Mouse (Mus musculus) kidney, embryonic 14.5 days (tissue): ENCODE results near the gene Plekho2. TPM values are rescaled to one million over a fixed set of nuclear protein-coding genes. Genes with fewer than 3 reads are reported as not detected.

ENCODE experiments used
- ATAC-seq: fragments of 200-750 bp; cut with Nextera tagmentation; 2 replicates; pipeline ENCODE4 v1.8.0; 2017; ENCODE audit warnings: moderate number of reproducible peaks, mild to moderate bottlenecking, moderate TSS enrichment, moderate library complexity; ENCODE audit not compliant: low FRiP score, low TSS enrichment
- H3K27ac ChIP-seq: fragments of 300-500 bp; sonication (generic); 2 replicates; pipeline ENCODE4 v1.5.1; 2014; ENCODE audit warnings: low read depth, mild to moderate bottlenecking, low read length, moderate library complexity, mixed read lengths
- H3K27me3 ChIP-seq: fragments of 300-500 bp; sonication (generic); 2 replicates; pipeline ENCODE4 v1.6.1; 2014; ENCODE audit warnings: mild to moderate bottlenecking, low read length; ENCODE audit not compliant: control insufficient read depth, insufficient read depth
- H3K36me3 ChIP-seq: fragments of 300-500 bp; sonication (generic); 2 replicates; pipeline ENCODE4 v1.6.1; 2014; ENCODE audit warnings: low read length, mixed read lengths; ENCODE audit not compliant: control insufficient read depth, insufficient read depth
- H3K4me1 ChIP-seq: fragments of 300-500 bp; sonication (generic); 2 replicates; pipeline ENCODE4 v1.6.1; 2014; ENCODE audit warnings: low read length, mixed read lengths; ENCODE audit not compliant: control insufficient read depth, insufficient read depth
- H3K4me2 ChIP-seq: fragments of 300-500 bp; sonication (generic); replicated peaks from 2 replicates; pipeline ENCODE4 v1.6.1; 2014; ENCODE audit warnings: low read depth, mild to moderate bottlenecking, low read length
- H3K4me3 ChIP-seq: fragments of 300-500 bp; sonication (generic); 2 replicates; pipeline ENCODE4 v1.5.1; 2014; ENCODE audit warnings: mild to moderate bottlenecking, low read length
- H3K9ac ChIP-seq: fragments of 300-500 bp; sonication (generic); 2 replicates; pipeline ENCODE4 v1.6.1; 2014; ENCODE audit warnings: low read depth, mild to moderate bottlenecking, low read length, moderate library complexity
- H3K9me3 ChIP-seq: fragments of 300-500 bp; sonication (generic); 2 replicates; pipeline ENCODE4 v1.6.1; 2016; ENCODE audit warnings: low read length; ENCODE audit not compliant: control insufficient read depth
- WGBS: fragments of 180-500 bp; shearing (Covaris S2); extraction: QIAGEN DNeasy Blood & Tissue Kit; methylation state at CpG from one replicate; pipeline ENCODE4 v1.1.7; 2014; 5-methylcytosine and 5-hydroxymethylcytosine counted together
- polyA plus RNA-seq: library from polyadenylated mRNA; unstranded; fragments of >200 nt; fragmentation: Nextera tagmentation; extraction: Ambion mirVana; gene quantifications from 2 replicates; pipeline ENCODE4 v1.2.1, GENCODE M21; 2014

Plekho2 gene
- polyA plus RNA-seq, 1 experiment from 2014 or later: 14.1 TPM

GRCm38 (mm10) chr9:65589091-65589490 lies 9.3 kb upstream of the Plekho2 start:
- WGBS: 96% methylated on average over 3 of the region's 3 CpGs
- peaks cover 12% of the 10 kb centered on the region for H3K4me1 ChIP-seq
- peak overlapping the region; percentile 77; the same call in 1 of the 2 replicates for H3K9ac ChIP-seq
- H3K27ac ChIP-seq: no peak overlapping the region
- H3K9me3 ChIP-seq: no peaks in the 10 kb centered on the region
- peaks cover 28% of the 10 kb centered on the region for H3K36me3 ChIP-seq
- ATAC-seq: no peak
- peak overlapping the region; percentile 58 for H3K4me3 ChIP-seq
- peak overlapping the region; percentile 98 for H3K4me2 ChIP-seq
- H3K27me3 ChIP-seq: no peaks in the 10 kb centered on the region

GRCm38 (mm10) chr9:65587573-65588358 lies 7.9 kb upstream of the Plekho2 start:
- Histone ChIP-seq H3K9me3 (no peaks in the 10 kb centered on the region), H3K4me3 (peak overlapping the region; percentile 58), H3K9ac (peak overlapping the region; percentile 77), H3K4me1 (peaks cover 12% of the 10 kb centered on the region), H3K27me3 (no peaks in the 10 kb centered on the region), H3K36me3 (peaks cover 18% of the 10 kb centered on the region), H3K4me2 (peak overlapping the region; percentile 98), H3K27ac (no peak overlapping the region)
- peak; percentile 57 for ATAC-seq
- 0% methylated on average over 64 of the region's 64 CpGs for WGBS

- no peak overlapping the region for H3K27ac ChIP-seq
- peak overlapping the region; percentile 98 for H3K4me2 ChIP-seq
- H3K9ac ChIP-seq: peak overlapping the region; percentile 77
- 0% methylated on average over 6 of the region's 6 CpGs for WGBS
- H3K27me3 ChIP-seq: no peaks in the 10 kb centered on the region
- peaks cover 12% of the 10 kb centered on the region for H3K4me1 ChIP-seq
- no peak; the same call in 1 of the 2 replicates for ATAC-seq
- H3K36me3 ChIP-seq: peaks cover 18% of the 10 kb centered on the region
- peak overlapping the region; percentile 58 for H3K4me3 ChIP-seq
- H3K9me3 ChIP-seq: no peaks in the 10 kb centered on the region
Observed at GRCm38 (mm10) chr9:65587270-65587572, 7.4 kb upstream of the Plekho2 start.

GRCm38 (mm10) chr9:65586406-65587269 lies 6.8 kb upstream of the Plekho2 start, which contains the start of gene Pif1:
Pif1 (plus strand) TSS chr9:65587160.
- peak within 1 kb of the TSS; percentile 62; the same call in 1 of the 2 replicates for H3K27ac ChIP-seq
- H3K4me1 ChIP-seq: peaks cover 12% of the 10 kb centered on the region
- peak within 1 kb of the TSS; percentile 58 for H3K4me3 ChIP-seq
- H3K36me3 ChIP-seq: peaks cover 13% of the 10 kb centered on the region
- peak within 1 kb of the TSS; percentile 98 for H3K4me2 ChIP-seq
- H3K27me3 ChIP-seq: no peaks in the 10 kb centered on the region
- no peaks in the 10 kb centered on the region for H3K9me3 ChIP-seq
- ATAC-seq: peak; percentile 84
- WGBS: 8% methylated on average over 28 of the region's 28 CpGs
- H3K9ac ChIP-seq: peak within 1 kb of the TSS; percentile 77

- no peak overlapping the region for H3K9ac ChIP-seq
- peaks cover 20% of the 10 kb centered on the region for H3K4me1 ChIP-seq
- no peaks in the 10 kb centered on the region for H3K9me3 ChIP-seq
- H3K27ac ChIP-seq: no peak overlapping the region
- ATAC-seq: no peak
- no peak overlapping the region for H3K4me3 ChIP-seq
- no peaks in the 10 kb centered on the region for H3K27me3 ChIP-seq
- H3K36me3 ChIP-seq: no peaks in the 10 kb centered on the region
- H3K4me2 ChIP-seq: no peak overlapping the region
- WGBS: 20% methylated on average over 8 of the region's 8 CpGs
Observed at GRCm38 (mm10) chr9:65583045-65583444, 3.2 kb upstream of the Plekho2 start.

- Histone ChIP-seq H3K9me3 (no peaks in the 10 kb centered on the region), H3K4me3 (peak overlapping the region; percentile 64), H3K27ac (peak overlapping the region; percentile 49), H3K27me3 (no peaks in the 10 kb centered on the region), H3K4me1 (peaks cover 37% of the 10 kb centered on the region), H3K4me2 (peak overlapping the region; percentile 61), H3K9ac (peak overlapping the region; percentile 32; the same call in 1 of the 2 replicates), H3K36me3 (no peaks in the 10 kb centered on the region)
- 4% methylated on average over 29 of the region's 29 CpGs for WGBS
- peak; percentile 88 for ATAC-seq
Observed at GRCm38 (mm10) chr9:65580401-65581256, 789 bp upstream of the Plekho2 start.

- ATAC-seq: no peak
- Histone ChIP-seq H3K9me3 (no peaks in the 10 kb centered on the region), H3K9ac (peak overlapping the region; percentile 62; the same call in 1 of the 2 replicates), H3K4me3 (peak overlapping the region; percentile 64), H3K4me2 (peak overlapping the region; percentile 68), H3K27ac (no peak overlapping the region), H3K4me1 (peaks cover 47% of the 10 kb centered on the region), H3K36me3 (no peaks in the 10 kb centered on the region), H3K27me3 (no peaks in the 10 kb centered on the region)
- WGBS: 40% methylated on average over 9 of the region's 9 CpGs
Observed at GRCm38 (mm10) chr9:65578801-65579249, 1.0 kb downstream of the Plekho2 start.

- no peak for ATAC-seq
- H3K27me3 ChIP-seq: no peaks in the 10 kb centered on the region
- WGBS: 87% methylated on average over 4 of the region's 4 CpGs
- H3K4me1 ChIP-seq: peaks cover 47% of the 10 kb centered on the region
- H3K4me2 ChIP-seq: no peak overlapping the region; the same call in 1 of the 2 replicates
- no peak overlapping the region; the same call in 1 of the 2 replicates for H3K4me3 ChIP-seq
- H3K36me3 ChIP-seq: peaks cover 1% of the 10 kb centered on the region; the same call in 1 of the 2 replicates
- H3K9ac ChIP-seq: no peak overlapping the region
- no peaks in the 10 kb centered on the region for H3K9me3 ChIP-seq
- peak overlapping the region; percentile 3; the same call in 1 of the 2 replicates for H3K27ac ChIP-seq
Observed at GRCm38 (mm10) chr9:65577511-65578196, 2.2 kb downstream of the Plekho2 start.
